Mouse (Mus musculus) kidney, adult 2 months (tissue): Measurements from ENCODE around the gene Clasp2.

Source experiments
- CTCF ChIP-seq: fragments of 200-500 bp; conservative IDR thresholded peaks from 2 replicates; pipeline ENCODE4 v1.5.1; 2011; ENCODE audit warnings: low read depth, mild to moderate bottlenecking, control low read depth, low read length, moderate library complexity, mixed read lengths; ENCODE audit not compliant: insufficient read depth, insufficient read length
- POLR2A ChIP-seq: fragments of 200-500 bp; IDR thresholded peaks from one replicate; pipeline ENCODE4 v1.6.1; 2011; ENCODE audit warnings: low read depth, low read length, control low read depth

- TF ChIP-seq CTCF (no peak), POLR2A (peak; percentile 58)
Measured at GRCm38 (mm10) chr9:113792651-113793512, 51.6 kb downstream of the Clasp2 start.
